Mouse (Mus musculus) inflammation-experienced regulatory T-cells, adult 6 months (primary cell): ENCODE results near the gene Cavin3. TPM values are rescaled to one million over a fixed set of nuclear protein-coding genes. Genes with fewer than 3 reads are reported as not detected.
"Not testable (repeated sequence)": the region's sequence is repeated elsewhere in the genome, so short reads cannot be mapped to it uniquely, and the experiment has no call there.

Experiments used
- ATAC-seq: one replicate; pipeline ENCODE4 v1.8.0; 2017
- polyA plus RNA-seq, 3 experiments: library from polyadenylated mRNA; unstranded; fragments of 100-300 nt; shearing (Covaris generic); gene quantifications; one replicate each; pipeline ENCODE4 v1.2.1; 2017

Gene Cavin3
- polyA plus RNA-seq, 3 experiments from 2014 or later, result not detected

GRCm38 (mm10) chr7:105480081-105480480 is 2.0 kb downstream of the Cavin3 start:
- no peak for ATAC-seq

GRCm38 (mm10) chr7:105479232-105479631 is 2.9 kb downstream of the Cavin3 start:
- ATAC-seq, result no peak

GRCm38 (mm10) chr7:105478344-105478743 is 3.8 kb downstream of the Cavin3 start:
- no peak for ATAC-seq

DNA sequence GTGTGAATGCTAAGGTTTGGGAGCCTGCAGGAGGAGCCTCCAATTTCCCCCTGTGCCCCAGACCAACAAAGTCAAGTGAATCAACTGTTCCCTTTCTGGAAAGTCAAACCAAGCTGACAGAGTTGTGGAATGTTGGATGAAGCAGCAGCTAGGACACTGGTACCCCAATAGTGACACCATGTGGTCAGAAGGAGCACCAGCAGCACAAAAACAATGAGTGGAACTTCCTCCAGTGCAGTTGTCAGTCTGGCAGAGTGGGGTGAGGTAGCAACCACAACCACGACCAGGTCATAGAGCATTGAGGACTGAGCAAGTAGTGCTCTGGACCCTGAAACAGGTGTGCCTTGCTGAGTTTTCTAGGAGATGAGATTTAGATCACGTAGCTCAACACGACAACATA is 4.3 kb downstream of the Cavin3 start:
- ATAC-seq, result no peak

DNA sequence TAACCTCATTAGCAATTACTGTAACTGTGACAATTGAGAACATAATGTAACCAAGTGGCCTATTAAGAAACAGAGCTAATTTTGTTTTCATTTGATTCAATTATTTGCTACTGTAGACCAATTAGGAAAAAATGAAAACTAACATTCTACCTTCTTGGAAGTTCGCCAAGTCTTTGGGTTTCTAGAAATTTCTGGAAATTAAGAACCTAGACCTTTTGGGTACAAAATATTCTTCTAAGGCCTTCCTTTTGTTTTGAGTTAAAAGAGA is 4.7 kb downstream of the Cavin3 start:
- no peak for ATAC-seq

DNA sequence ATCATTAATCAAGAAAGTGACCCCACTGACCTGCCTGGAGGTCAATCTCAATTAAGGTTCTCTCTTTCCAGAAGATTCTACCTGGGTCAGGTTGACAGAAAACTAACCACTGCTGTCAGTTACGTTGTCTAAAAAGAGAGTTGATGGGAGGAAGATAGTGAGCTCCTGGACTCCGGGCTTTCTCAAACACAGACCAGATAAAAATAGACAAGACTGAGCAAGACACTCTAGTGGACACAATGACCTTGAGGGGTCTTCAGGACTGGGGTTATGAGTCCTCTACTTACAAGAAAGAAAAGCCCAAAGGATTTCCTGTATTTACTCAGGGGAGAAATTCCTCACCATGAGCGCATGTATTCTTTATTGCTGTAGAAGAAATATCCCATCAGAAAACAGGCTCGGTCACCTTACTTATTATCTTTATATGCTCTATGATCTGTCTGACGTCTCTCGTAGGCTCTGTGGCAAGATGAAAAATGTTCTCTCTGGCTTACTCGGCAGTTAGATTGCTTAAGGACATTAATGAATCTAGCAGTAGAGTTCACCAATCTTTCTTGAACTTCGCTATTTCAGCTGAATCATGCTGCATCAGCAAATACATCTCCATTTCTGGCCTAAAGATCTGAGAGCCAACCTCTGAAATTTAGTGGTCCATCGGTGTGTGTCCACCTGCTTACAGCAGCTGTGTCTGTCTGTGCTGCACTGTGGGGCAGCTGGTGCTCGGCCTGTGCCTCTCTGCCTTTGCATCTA is 5.2 kb downstream of the Cavin3 start:
- ATAC-seq, result no peak

- no peak for ATAC-seq
Observed at GRCm38 (mm10) chr7:105475396-105475949, 6.6 kb downstream of the Cavin3 start.

DNA sequence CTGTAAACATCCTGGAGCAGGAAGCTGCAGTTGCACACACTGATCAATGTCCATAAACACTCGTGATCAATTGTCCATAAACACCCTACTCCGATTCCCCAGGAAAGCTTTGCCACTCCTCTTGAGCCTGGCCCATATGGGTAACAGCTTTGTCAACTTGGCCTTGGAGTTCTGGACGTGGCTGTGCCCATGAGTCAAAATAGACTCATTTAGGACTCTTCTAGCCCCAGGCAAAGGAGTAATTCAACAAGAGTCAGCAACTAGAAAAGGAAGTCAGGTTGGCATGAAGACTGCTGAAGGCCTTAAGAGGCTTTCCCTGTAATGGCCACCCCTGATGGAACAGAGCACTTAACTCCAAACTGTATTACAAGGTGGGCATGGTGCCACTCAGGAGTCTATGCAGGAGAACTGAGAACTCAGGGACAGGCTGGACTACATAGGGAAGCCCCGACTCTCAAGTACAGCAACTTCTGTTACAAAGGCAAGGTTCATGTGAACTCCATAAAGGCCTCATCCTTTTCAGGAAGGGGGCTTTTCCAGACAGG is 7.3 kb downstream of the Cavin3 start:
- no peak for ATAC-seq

DNA sequence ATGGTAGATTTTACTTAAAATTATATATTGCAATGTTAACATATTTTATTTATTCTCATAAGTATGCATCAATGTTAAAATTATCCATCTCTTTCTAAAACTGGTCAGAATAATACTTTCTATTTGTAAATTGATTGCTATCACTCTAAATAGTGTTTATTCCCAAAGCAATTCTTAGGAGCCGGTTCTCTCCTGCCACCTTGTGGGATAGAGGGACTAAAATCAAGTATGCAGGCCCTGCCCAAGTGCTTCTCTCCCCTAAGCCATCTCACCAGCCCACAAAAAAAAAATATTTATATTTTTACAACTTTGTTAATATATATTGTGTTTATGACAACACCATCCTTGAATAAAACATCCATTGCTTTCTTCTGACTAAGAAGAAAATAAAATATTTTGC is 9.5 kb downstream of the Cavin3 start:
- ATAC-seq, result no peak

DNA sequence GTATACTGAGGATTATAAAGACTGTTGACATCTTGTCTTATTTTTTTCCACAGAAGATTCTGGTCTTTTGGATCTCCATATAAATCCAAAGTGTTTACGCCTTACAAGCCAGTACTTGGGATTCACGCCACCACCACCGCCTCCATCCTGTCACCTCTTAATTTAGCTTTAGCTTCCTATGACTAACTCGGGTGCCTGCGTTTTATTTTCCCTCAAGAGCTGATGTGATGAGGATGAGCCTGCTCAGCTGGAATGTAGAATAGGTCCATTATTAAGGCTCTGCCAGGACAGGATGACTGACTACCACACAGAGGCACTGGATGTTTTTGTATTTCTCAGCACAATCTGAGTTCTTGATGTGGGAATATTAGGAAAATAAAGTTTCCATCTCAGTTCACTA is 16.6 kb downstream of the Cavin3 start:
- not testable (repeated sequence) for ATAC-seq

GRCm38 (mm10) chr7:105458546-105458945 is 23.6 kb downstream of the Cavin3 start:
- no peak for ATAC-seq

GRCm38 (mm10) chr7:105453345-105453744 is 28.8 kb downstream of the Cavin3 start:
- not testable (repeated sequence) for ATAC-seq

DNA sequence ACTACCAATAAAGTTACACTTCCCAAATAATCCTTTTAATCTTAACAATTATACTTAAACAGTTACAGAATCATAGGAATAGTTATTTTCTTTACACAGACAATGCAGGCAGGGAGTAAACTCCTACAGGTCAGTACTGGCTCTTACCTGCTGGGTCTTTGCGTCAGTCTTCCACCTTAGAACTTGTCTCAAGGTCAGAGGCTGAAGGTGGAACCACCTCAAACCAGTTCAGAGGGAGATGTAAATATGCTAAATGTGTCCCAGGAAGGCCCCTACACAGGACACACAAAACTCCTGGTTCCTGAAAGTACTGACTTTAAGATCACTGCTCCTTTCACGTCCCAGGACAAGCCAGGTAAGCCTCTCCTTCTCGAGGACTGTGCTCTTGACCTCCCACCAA is 37.0 kb downstream of the Cavin3 start:
- ATAC-seq, result no peak

DNA sequence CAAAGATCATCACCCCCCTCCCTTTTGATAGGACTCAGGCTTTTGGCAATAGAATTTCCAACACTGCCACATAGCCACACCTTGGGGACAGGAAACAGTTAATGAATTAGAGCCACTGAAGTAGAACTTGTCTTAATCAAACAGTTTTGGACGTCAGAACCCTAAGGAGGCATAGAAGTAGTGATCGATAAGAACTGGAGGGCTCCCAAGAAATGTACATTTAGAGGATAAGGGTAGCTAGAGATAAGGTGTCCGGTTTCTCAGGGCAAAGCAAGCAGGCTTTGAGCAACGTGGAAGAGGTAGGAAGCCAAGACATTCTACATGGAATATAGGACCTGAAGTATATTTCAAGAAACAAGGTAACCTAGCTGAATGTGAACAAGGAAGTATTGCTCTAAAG is 40.7 kb downstream of the Cavin3 start:
- ATAC-seq, result no peak

DNA sequence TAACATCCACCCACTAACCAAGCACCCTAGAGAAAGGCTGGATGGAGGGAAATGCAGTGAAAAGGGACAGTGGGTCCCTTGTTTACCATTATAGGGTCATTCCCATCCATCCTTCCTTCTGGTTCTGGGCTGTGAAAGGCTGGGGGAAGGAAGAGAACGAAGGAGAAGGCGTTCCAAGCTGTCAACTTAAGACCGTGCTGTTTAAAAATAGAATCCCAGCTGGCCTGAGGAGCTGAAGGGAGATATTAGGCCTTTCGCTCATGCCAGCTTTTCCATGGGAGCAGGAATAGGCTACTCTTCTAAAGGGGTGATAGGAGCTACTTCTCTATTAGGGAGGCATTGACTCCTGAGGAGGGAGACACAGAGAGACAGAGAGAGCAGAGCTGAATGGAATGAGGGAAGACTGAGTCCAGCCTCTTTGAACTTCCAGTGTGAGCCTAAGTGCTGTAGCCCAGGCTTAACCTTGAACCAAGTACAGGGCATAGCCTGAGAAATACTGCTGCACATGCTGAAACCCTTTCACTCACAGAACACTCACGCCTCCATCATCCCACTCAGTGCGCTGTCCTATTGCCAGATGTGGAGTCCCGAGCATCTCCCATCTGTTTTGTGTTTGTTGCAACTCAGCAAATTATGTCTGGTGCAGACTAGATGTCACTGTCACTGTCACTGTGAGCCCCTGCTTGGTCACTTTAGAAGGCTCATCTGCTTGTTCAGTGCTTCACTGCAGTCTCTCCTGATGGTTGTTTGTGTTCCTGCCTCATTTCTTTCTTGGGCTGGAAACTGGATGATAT is 43.9 kb downstream of the Cavin3 start:
- no peak for ATAC-seq

DNA sequence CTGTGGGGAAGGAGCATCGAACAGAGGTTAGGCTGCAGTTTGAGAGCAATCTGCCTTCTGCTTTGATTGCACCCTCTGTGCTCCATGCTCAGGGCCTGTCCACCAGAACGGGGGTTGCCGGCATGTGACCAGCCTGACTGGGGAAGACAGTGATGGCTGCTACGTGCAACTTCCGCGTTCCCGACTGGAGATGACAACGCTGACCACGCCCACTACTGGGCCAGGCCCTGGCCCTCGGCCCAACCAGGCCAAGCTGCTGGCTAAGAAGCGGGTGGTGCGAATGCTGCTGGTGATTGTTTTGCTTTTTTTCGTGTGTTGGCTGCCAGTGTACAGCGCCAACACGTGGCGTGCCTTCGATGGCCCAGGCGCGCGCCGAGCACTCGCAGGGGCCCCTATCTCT is 47.3 kb downstream of the Cavin3 start:
- ATAC-seq, result no peak

GRCm38 (mm10) chr7:105433859-105434258 is 48.2 kb downstream of the Cavin3 start:
- ATAC-seq, result no peak

- no peak for ATAC-seq
Observed at GRCm38 (mm10) chr7:105432058-105432457, 50.0 kb downstream of the Cavin3 start.

Other genes starting within 250 kb of the Cavin3 start
- not detected for gene Olfr688, start 194.2 kb downstream of the Cavin3 start, polyA plus RNA-seq
- gene Olfr689, start 171.1 kb downstream of the Cavin3 start, polyA plus RNA-seq, result not detected
- not detected for gene Olfr690, start 148.2 kb downstream of the Cavin3 start, polyA plus RNA-seq
- gene Olfr691, start 140.0 kb downstream of the Cavin3 start, polyA plus RNA-seq, result not detected
- not detected for gene Olfr692, start 114.1 kb downstream of the Cavin3 start, polyA plus RNA-seq
- not detected for gene Gm5901, start 107.3 kb downstream of the Cavin3 start, polyA plus RNA-seq
- 10 to 100 TPM; 10.5 to 25.3 (median 17.5) TPM for gene Fam160a2, start 82.2 kb downstream of the Cavin3 start, polyA plus RNA-seq
- not detected for gene Cnga4, start 77.7 kb downstream of the Cavin3 start, polyA plus RNA-seq
- gene Cckbr, start 56.6 kb downstream of the Cavin3 start, polyA plus RNA-seq, result not detected
- gene Smpd1, start 72.1 kb upstream of the Cavin3 start, polyA plus RNA-seq, result 10 to 100 TPM; 15.4 to 23.7 (median 22.3) TPM
- gene Apbb1, start 99.4 kb upstream of the Cavin3 start, polyA plus RNA-seq, result 10 to 100 TPM in 1 of 3 experiments, 1 to 10 TPM in 2; 2.9 to 10.5 (median 3.8) TPM
- not detected for gene Hpx, start 117.8 kb upstream of the Cavin3 start, polyA plus RNA-seq
- gene Trim3, start 151.3 kb upstream of the Cavin3 start, polyA plus RNA-seq, result 1 to 10 TPM in 2 of 3 experiments, under 1 TPM in 1; 0.70 to 5.4 (median 3.3) TPM
- gene Timm10b, start 157.8 kb upstream of the Cavin3 start, polyA plus RNA-seq, result 100 to 1,000 TPM; 193 to 230 (median 222) TPM
- 10 to 100 TPM; 10.3 to 12.8 (median 12.2) TPM for gene Arfip2, start 158.1 kb upstream of the Cavin3 start, polyA plus RNA-seq
- gene Gm45799, start 158.3 kb upstream of the Cavin3 start, polyA plus RNA-seq, result 10 to 100 TPM in 1 of 3 experiments, 1 to 10 TPM in 2; 4.9 to 13.7 (median 8.7) TPM
- 1 to 10 TPM in 1 of 3 experiments, under 1 TPM in 2; 0.26 to 1.1 (median 0.46) TPM for gene Dnhd1, start 168.5 kb upstream of the Cavin3 start, polyA plus RNA-seq